Mouse (Mus musculus) kidney, postnatal 0 days (tissue): Measurements from ENCODE around the gene Ctnna3. TPM values are rescaled to one million over a fixed set of nuclear protein-coding genes. Genes with fewer than 3 reads are reported as not detected.
"Not testable (repeated sequence)": the region's sequence is repeated elsewhere in the genome, so short reads cannot be mapped to it uniquely, and the experiment has no call there.

ENCODE experiments used
- ATAC-seq: fragments of 200-750 bp; cut with Nextera tagmentation; replicated peaks from 2 replicates; pipeline ENCODE4 v1.8.0; 2017; ENCODE audit warnings: low read depth, moderate number of reproducible peaks, moderate TSS enrichment, moderate library complexity; ENCODE audit not compliant: low FRiP score
- DNase-seq: peaks from one replicate; pipeline ENCODE4 v3.0.0-alpha.2; 2016; ENCODE audit warnings: low spot score
- H3K27ac ChIP-seq: fragments of 300-500 bp; sonication (generic); 2 replicates; pipeline ENCODE4 v1.5.1; 2014; ENCODE audit warnings: mild to moderate bottlenecking
- H3K27me3 ChIP-seq: fragments of 300-500 bp; sonication (generic); 2 replicates; pipeline ENCODE4 v1.6.1; 2014; ENCODE audit warnings: low read length, mixed read lengths; ENCODE audit not compliant: insufficient read depth
- H3K36me3 ChIP-seq: fragments of 300-500 bp; sonication (generic); 2 replicates; pipeline ENCODE4 v1.6.1; 2014; ENCODE audit warnings: low read length, mixed read lengths; ENCODE audit not compliant: insufficient read depth
- H3K4me1 ChIP-seq: fragments of 300-500 bp; sonication (generic); replicated peaks from 2 replicates; pipeline ENCODE4 v1.6.1; 2014; ENCODE audit warnings: antibody characterized with exemption, low read length, mixed read lengths; ENCODE audit not compliant: insufficient read depth
- H3K4me2 ChIP-seq: fragments of 300-500 bp; sonication (generic); 2 replicates; pipeline ENCODE4 v1.6.1; 2014; ENCODE audit warnings: mild to moderate bottlenecking, low read length, moderate library complexity, mixed read lengths
- H3K4me3 ChIP-seq: fragments of 300-500 bp; sonication (generic); replicated peaks from 2 replicates; pipeline ENCODE4 v1.5.1; 2014; ENCODE audit warnings: low read depth, low read length
- H3K9ac ChIP-seq: fragments of 300-500 bp; sonication (generic); 2 replicates; pipeline ENCODE4 v1.6.1; 2014; ENCODE audit warnings: low read depth, low read length
- H3K9me3 ChIP-seq: fragments of 300-500 bp; sonication (generic); replicated peaks from 2 replicates; pipeline ENCODE4 v1.6.1; 2016; ENCODE audit warnings: low read length, inconsistent platforms, mixed read lengths
- CTCF ChIP-seq: IDR thresholded peaks from 2 replicates; pipeline ENCODE4 v1.5.1; 2016; ENCODE audit warnings: antibody characterized with exemption, low read depth, mild to moderate bottlenecking, moderate library complexity
- WGBS: fragments of 180-500 bp; shearing (Covaris S2); extraction: QIAGEN DNeasy Blood & Tissue Kit; methylation state at CpG from one replicate; pipeline ENCODE4 v1.1.7; 2014; 5-methylcytosine and 5-hydroxymethylcytosine counted together
- polyA plus RNA-seq: library from polyadenylated mRNA; unstranded; fragments of >200 nt; fragmentation: Nextera tagmentation; extraction: Ambion mirVana; gene quantifications from 2 replicates; pipeline ENCODE4 v1.2.1, GENCODE M21; 2015

Ctnna3 gene
- polyA plus RNA-seq, 1 experiment from 2014 or later: 0.32 TPM

- WGBS: 77% methylated on average over 2 of the region's 2 CpGs
- no peak for DNase-seq
Observed at GRCm38 (mm10) chr10:64710017-64710416, 1280.1 kb downstream of the Ctnna3 start.

DNA sequence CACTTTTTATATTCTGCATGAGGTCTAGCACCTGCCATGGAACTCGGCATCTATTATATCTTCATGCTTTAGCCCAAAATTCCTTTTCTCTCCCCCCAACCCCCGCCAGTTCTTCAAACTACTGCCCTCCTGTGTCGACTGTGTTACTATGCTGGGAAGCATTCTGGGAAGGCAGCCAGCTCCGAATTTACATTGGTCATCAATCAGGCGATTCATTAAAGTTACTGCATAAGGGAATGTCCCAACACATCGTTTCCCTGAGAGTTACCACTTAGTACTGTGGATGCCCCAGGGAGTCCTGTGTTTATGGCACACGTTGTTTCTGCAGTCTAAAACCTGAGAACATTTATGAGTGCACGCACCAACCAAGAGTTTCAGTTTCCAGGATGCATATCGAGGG, 1288.1 kb downstream of the Ctnna3 start:
- Histone ChIP-seq H3K4me3 (no peak overlapping the region), H3K27me3 (no peaks in the 10 kb centered on the region), H3K36me3 (no peaks in the 10 kb centered on the region), H3K27ac (no peak overlapping the region), H3K4me1 (no peaks in the 10 kb centered on the region), H3K9me3 (no peaks in the 10 kb centered on the region), H3K9ac (no peak overlapping the region), H3K4me2 (no peak overlapping the region)
- peak; percentile 45 for DNase-seq
- peak; percentile 16; the same call in 1 of the 2 replicates for TF ChIP-seq CTCF
- no peak for ATAC-seq
- 52% methylated on average over 9 of the region's 9 CpGs for WGBS

More at GRCm38 (mm10) chr10:64710017-64710416, 1280.1 kb downstream of the Ctnna3 start:
- H3K36me3 ChIP-seq: no peaks in the 10 kb centered on the region
- H3K27ac ChIP-seq: no peak overlapping the region
- no peak for TF ChIP-seq CTCF
- H3K9ac ChIP-seq: no peak overlapping the region
- H3K9me3 ChIP-seq: no peaks in the 10 kb centered on the region
- no peak overlapping the region for H3K4me2 ChIP-seq
- no peaks in the 10 kb centered on the region for H3K4me1 ChIP-seq
- no peaks in the 10 kb centered on the region for H3K27me3 ChIP-seq
- no peak for ATAC-seq
- no peak overlapping the region for H3K4me3 ChIP-seq

- Histone ChIP-seq H3K27ac (no peak overlapping the region), H3K9me3 (no peaks in the 10 kb centered on the region), H3K4me3 (no peak overlapping the region), H3K9ac (no peak overlapping the region), H3K4me1 (no peaks in the 10 kb centered on the region), H3K27me3 (no peaks in the 10 kb centered on the region), H3K4me2 (no peak overlapping the region), H3K36me3 (no peaks in the 10 kb centered on the region)
- TF ChIP-seq CTCF: no peak
- ATAC-seq (peak; percentile 49; the same call in 1 of the 2 replicates), DNase-seq (peak; percentile 9)
- 42% methylated on average over 2 of the region's 2 CpGs for WGBS
Observed at GRCm38 (mm10) chr10:64735692-64736091, 1305.8 kb downstream of the Ctnna3 start.

- no peaks in the 10 kb centered on the region for H3K4me1 ChIP-seq
- H3K27me3 ChIP-seq: no peaks in the 10 kb centered on the region
- no peak overlapping the region for H3K27ac ChIP-seq
- H3K4me3 ChIP-seq: no peak overlapping the region
- no peaks in the 10 kb centered on the region for H3K36me3 ChIP-seq
- no peak for TF ChIP-seq CTCF
- H3K9me3 ChIP-seq: no peaks in the 10 kb centered on the region
- DNase-seq (no peak), ATAC-seq (no peak)
- H3K9ac ChIP-seq: no peak overlapping the region
- WGBS: 27% methylated on average over 2 of the region's 2 CpGs
- H3K4me2 ChIP-seq: no peak overlapping the region
Observed at GRCm38 (mm10) chr10:64736616-64737015, 1306.7 kb downstream of the Ctnna3 start.

DNA sequence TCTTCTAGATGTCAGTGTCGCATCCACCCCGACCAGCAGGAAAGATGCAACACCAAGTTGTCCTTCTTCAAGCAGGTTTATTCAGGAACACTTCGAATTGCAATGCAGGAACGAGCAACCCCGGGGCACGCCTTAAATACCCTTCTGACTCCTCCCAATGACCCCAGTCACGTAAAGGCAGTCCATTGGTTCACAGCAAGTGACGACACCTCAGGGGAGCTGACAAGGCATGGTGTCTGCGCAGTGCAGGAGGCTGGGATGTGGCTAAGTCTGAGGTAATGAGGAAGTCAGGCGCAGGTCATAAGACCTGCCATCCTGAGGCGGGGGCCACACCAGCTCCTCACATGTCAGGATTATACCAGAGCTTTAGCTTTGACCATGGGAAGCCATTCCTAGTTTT, 1311.8 kb downstream of the Ctnna3 start:
- DNase-seq, H3K36me3 ChIP-seq, H3K9me3 ChIP-seq, H3K9ac ChIP-seq, H3K27ac ChIP-seq, H3K27me3 ChIP-seq, ATAC-seq, H3K4me1 ChIP-seq, H3K4me2 ChIP-seq, H3K4me3 ChIP-seq: not testable (repeated sequence)
- 81% methylated on average over 11 of the region's 11 CpGs for WGBS

GRCm38 (mm10) chr10:64744099-64744498, 1314.2 kb downstream of the Ctnna3 start:
- ATAC-seq, H3K9ac ChIP-seq, H3K9me3 ChIP-seq, H3K27ac ChIP-seq, H3K4me1 ChIP-seq, H3K4me2 ChIP-seq, H3K4me3 ChIP-seq, DNase-seq, H3K36me3 ChIP-seq, H3K27me3 ChIP-seq: not testable (repeated sequence)
- 42% methylated on average over 3 of the region's 3 CpGs for WGBS

DNA sequence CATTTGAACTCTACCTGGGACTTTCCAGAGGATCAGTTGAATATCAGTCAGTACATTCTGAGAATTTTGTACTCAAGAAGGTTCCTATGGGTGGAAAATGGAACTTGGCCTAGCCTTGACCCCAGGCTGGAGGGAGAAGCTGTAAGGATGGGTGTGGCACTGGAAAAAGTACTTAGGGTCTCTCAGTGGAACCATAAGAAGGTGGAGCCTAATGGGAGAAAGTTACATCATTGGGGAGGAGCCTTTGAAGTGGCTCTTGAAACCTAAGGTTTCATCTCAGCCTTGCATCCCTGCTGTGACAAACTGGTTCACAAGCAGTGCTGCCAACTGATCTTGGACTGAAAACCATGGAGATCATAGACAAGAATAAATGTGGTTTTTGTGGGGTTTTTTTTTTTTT, 1318.8 kb downstream of the Ctnna3 start:
- no peak for TF ChIP-seq CTCF
- H3K27me3 ChIP-seq: no peaks in the 10 kb centered on the region
- no peak overlapping the region for H3K4me2 ChIP-seq
- H3K36me3 ChIP-seq: no peaks in the 10 kb centered on the region
- no peaks in the 10 kb centered on the region for H3K9me3 ChIP-seq
- DNase-seq (no peak), ATAC-seq (no peak)
- H3K4me1 ChIP-seq: no peaks in the 10 kb centered on the region
- H3K9ac ChIP-seq: no peak overlapping the region
- no peak overlapping the region for H3K27ac ChIP-seq
- H3K4me3 ChIP-seq: no peak overlapping the region
